Mouse (Mus musculus) G1E-ER4 (cell line): ENCODE results near the gene Adam19. TPM values are rescaled to one million over a fixed set of nuclear protein-coding genes. Genes with fewer than 3 reads are reported as not detected.

ENCODE experiments used
- GATA1 ChIP-seq: IDR thresholded peaks from one replicate; pipeline ENCODE4 v1.8.0; 2012; ENCODE audit warnings: low read length, inconsistent platforms
- polyA plus RNA-seq: library from polyadenylated mRNA; stranded (reverse); fragments of >175 nt; gene quantifications from 2 replicates; pipeline ENCODE4 v1.2.3, GENCODE M21; 2012

Adam19 gene
- polyA plus RNA-seq, 1 experiment: not detected

DNA sequence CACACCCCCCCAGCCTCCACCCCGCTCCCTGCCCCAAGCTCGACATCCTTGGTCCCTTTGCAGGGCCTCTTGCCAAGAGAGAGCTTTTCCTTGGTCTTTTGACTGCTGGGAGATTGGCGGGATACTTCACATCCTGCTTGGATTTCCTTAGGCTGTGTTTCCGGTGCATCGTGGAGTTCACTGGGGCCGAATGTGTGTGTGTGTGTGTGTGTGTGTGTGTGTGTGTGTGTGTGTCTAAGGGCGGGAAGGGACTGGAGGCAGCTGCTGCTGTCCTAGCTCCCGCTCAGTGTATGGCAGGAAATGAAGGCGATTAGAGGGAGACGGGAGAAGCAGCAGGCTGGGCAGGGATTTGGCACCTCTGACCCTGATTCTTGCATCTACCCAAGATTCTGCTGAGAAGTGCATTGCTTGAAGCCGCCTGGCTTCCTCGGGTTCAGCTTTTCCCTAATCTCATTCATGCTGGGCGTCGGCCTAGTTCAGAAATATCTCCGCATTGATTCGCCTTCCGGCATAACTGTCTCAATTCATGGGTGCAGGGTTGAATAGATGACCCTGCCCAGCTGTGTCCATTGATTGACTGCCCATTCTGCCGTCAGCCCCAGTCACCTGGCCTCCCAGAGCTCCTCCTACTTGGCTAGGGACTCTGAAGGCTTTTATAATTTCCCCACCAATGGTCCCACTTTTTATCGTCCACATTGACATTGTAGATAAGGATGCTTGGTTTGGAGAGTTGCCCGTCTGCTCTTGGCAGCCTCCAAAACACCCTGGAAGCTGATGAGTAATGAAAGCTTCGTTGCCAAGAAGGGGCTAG lies 9.6 kb downstream of the Adam19 start:
- no peak for TF ChIP-seq GATA1

DNA sequence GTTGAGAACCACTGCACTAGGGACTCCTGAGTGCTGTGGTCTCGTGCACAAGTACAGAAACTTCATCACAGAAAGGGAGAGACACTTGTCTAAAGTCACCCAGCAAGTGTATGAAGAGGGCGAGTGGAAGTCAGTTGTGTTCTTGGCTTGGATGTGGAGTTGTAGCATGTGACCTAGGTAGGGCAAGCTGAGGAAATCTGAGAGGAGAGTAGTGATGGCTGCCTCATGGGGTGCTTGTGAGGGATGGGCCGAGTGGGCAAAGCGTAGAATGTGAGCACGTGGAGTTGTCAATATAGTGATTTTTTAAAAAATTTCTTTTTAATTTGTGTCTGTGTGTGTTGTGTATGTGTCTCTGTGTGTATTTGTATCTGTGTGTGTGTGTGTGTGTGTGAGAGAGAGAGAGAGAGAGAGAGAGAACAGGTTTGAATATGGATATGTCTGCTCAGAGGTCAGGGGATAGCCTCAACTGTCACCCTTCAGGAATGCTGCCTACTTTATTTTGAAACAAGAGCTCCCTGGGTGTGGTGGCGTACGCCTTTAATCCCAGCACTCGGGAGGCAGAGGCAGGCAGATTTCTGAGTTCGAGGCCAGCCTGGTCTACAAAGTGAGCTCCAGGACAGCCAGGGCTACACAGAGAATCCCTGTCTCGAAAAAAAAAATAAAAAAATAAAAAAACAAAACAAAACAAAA lies 11.7 kb downstream of the Adam19 start:
- TF ChIP-seq GATA1: no peak

DNA sequence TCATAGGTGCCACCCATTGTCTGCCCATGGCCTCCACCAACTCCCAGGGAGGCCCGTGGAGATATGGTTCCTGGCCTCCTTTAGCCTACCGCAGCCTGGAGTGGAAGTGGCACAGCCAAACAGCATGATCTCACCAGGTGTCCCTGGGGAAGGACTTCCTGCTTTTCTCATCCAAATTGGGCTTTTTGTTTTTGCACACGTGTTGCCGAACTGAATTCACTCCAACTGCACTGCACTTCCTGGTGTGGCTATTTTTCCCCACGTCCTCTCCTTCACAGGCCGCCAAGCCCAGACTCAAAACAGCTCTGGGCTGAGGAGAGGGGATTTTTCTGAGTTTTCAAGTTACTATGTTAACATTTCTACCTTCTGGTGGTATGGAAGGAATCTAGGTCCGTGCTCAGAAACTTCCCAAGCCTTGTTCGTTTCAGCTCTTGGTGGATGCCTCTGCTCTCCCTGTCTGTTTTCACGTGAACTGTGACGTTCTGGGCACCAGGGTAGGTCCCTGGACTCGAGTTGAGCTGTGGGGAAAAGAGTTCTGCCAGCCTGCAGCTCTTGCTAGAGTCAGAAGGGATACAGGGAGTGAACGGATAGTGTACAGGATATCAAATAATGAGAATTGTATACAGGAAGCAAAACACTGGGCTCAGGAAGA lies 13.1 kb downstream of the Adam19 start:
- no peak for TF ChIP-seq GATA1

DNA sequence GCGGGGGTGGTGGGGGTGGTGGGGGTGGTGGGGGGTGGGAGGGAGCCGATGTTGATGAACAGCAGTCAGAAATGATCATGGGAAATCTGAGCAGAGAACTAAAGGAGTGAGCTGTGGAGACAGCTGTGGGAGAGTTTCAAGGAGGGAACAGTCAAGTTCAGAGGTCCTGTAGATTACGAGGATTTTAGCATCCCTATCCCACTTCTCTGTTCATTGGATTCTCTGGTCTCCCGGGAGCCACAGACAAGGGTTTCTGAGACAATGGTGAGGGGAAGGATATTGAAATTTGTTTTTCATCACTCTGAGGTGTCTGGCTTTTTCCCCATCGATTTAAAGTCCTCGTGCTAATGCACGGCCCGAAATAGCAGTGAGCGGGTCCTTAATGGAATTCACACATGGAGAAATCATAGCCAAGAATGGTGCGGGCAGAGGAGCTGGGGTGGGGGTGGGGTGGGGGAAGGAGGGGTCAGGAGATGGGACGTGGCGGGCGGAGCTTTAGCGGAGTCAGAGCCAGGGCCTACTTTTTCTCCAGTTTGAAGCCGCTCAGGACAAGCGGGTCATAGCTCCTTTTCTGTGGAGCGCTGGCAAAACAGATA lies 13.7 kb downstream of the Adam19 start:
- no peak for TF ChIP-seq GATA1

DNA sequence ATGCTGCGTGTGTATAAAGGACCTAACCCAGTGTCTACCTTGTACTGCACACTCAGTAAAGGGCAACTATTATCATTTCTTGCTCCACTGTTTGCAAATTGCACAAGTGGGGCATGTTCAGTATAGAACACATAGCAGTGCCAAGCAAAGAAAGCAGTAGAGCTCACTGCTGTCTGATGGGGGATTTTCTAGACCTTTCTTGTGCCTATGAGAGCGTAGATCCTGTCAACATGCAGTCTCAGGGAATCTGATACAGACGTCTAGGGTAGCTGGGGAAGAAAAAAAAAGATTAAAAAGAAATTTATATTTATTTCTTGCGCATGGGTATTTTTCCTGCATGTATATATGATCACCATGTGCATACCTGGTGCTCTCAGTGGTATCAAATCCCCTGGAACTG lies 14.4 kb downstream of the Adam19 start:
- TF ChIP-seq GATA1: no peak

DNA sequence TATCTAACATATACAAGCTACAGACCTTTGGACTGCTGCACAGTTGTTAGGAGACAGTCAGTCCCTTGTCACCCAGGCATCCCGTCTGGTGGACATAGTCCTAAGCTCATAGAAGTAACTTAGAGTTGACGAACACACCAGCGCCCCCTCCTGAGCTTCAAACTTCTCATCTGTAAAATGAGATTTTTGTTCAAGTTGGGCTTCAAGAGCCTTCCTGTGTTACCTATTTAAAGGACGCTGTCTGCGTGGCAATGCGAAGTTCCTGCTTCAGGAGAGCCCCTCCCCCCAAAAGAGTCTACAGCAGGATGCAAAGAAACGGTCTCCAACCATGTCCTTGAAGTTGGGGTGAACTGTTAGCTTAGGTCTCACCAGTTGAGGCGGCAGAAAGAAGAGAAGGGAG lies 15.0 kb downstream of the Adam19 start:
- no peak for TF ChIP-seq GATA1

DNA sequence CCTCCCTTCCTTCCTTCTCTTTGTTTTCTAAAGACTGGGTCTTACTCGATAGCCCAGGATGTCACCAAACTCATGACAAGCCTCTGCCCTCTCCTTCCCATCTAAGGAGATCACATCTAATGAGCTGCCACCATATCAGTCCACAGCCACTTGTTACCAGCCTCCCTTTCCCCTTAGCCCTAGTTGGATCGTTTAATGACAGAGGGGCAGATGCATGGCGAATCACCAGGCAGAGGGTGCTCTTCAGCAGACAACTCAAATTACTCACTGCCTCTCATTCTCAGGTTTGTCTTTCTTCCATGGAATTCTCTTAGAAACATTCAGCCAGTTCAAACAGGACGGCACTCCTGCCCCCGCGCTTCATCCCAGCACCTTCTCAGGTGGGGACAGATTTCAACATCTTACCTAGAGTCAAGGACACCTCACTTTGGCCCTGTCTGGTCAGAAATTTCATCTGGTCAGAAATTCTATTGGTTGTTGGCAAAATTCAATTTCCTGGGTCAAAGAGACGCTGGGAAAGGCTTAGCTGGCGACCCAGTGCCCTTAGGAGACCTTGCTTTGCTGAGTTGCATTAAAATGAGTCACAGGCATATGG lies 16.8 kb downstream of the Adam19 start:
- TF ChIP-seq GATA1: no peak

DNA sequence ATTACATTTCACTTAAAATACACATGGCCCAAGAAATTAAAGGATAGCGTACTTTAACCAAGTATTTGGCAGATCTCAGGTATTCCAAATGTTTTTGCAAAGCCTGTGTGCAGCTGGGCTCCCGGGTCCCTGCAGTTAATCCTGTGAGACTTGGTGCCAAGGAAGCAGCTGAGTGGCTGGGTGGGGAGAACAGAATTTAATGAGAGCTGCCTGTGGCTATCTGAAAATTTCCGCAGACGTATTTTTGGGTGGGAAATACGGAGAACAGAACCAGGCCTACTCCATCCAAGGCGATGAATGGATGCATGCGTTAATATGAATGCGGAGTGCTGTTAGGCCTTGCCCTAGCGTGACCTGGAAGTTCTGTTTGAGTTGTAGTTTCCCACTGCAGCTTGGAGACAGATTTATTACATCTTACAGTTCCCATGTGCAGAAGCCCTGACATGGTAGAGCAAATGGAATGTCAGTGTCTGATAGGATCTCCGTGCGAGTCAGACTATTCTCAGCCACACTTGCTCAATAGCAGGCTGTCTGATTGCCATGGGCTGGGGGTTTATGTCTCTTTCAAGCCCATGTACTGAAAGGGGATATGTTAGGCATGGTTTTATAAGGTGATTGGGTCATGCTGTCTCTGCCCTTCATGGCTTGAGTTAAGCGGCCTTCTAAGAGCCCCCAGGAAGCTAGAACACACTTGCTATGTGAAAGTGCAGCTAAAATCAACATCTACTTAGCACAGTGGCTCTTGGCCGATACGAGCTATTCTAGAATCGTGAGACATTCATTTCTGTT lies 17.5 kb downstream of the Adam19 start:
- TF ChIP-seq GATA1: no peak

DNA sequence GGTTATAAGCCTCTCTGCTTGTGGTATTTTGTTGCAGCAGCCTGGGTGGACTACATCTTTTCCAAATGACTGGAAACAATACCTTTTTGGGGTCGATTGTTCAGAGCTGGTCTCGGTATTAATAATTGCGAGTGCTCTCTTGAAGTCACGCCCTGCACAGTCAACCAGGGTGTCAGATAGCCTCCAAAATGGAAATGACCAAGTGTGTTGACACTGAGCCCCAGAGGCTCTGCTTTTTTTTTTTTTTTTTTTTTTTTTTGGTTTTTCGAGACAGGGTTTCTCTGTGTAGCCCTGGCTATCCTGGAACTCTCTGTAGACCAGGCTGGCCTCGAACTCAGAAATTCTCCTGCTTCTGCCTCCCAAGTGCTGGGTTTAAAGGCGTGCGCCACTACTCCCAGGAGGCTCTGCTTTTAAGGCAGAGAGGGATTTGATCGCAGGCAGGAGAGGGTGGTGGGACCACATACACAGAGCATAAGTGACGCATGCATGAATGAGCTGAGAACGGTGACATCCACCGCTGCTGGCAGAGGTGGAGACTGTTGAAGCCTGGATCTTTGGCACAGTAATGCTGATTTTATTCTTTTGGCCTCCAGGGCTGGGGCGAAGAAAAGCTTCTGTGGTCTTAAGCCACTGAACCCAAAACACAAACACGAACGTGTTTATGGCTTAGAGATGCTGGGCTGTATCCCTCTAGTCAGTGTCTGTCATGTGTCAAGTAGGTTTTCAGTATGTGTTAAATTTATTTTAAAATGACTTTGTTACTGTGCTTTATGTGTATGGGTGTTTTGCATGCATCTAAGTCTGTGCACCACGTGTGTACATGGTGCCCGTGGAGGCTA lies 18.3 kb downstream of the Adam19 start:
- TF ChIP-seq GATA1: no peak

DNA sequence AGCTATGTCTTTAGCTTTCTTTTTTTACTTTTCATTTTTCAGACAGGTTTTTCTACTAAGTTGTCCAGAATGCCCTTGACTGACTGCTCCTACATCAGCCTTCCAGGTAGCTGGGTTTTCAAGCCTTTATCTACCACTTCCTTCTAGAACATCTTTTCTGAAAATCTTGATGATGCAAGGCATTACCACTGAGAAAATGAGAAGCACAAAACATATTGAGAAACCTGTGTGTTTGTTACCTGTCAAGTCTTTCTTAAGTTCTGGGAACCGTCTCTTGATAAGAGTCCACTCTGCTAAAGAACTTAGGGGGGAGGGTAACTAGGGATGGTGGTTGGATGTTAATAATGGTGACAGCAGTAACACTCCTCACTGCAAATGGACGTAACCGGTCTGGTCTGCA lies 19.7 kb downstream of the Adam19 start:
- no peak for TF ChIP-seq GATA1

DNA sequence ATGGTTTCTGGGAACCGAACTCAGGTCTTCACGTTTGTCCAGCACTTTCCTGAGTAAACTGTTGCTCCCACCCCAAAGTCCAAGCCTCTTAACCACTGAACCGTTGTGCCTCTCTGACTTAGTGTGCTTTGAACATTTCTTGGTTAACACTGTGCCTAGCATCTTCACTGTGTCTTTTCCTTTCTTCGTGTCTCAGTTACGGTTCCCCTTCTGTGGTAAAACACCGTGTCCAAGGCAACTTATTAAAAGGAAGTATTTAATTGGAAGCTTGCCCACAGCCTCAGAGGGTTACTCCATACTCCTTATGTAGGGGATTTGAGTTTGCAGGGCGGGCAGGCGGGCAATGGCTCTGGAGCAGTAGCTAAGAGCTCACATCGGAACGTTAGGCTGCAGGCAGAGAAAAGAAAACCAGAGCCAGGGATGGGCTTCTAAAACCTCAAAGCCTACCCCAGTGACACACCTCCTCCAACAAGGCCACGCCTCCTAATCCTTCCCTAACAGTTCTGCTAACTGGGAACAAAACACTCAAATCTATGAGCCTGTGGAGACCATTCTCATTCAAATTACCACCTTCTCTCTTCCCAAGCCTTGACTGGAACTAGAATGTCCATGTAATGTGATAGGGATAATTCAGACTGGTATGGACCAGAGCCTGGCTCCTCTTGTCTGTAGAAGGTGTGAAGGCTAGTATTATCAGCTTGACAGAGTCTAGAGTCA lies 20.8 kb downstream of the Adam19 start:
- TF ChIP-seq GATA1: no peak

DNA sequence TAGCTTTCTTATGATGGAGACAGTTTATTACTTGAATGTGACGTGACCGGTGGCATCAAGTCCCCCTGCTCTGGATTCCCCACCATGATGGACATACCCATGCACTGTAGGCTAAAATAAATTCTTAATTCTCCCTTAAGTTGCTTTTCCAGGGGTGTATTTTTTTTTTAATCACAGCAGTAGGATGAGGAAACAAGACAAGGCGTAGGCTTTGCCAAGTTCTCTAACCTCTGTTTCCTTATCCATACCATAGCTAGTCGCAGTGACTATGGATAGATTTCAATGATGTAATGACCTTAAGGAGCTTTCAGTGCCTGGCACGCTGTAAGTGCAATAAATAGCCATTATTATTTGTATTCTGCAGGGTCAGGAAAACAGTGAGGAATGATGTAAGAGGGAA lies 21.5 kb downstream of the Adam19 start:
- no peak for TF ChIP-seq GATA1

DNA sequence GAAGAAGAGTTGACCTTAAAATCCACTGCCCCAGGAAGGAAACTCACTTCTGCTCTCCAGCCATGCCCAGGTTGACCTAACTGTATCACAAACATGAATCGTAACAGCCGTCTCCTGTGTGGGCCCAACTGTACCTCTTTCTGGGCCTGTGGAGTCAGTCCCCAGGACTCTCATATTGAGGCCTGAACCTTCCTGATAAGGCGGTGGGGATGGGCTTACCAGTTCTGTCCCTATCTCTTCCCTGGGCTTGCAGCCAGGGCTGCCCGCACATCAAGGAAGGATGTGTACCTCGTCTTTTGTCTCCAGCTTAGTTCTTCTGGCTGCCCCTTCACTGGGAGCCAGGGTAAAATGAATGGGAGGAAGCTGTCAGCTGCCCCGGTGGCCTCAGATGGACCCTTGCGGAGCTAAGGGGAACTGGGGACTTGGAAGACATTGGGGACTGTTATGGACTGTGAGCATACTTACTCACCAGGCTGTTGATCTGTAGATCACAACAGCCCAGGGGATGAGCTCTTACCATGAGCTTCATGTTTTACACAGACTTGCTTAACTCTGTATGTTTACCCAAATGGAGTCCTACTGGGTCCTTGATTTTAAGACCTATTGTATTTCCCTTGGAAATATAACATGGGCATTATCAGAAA lies 22.1 kb downstream of the Adam19 start:
- TF ChIP-seq GATA1: no peak
